Mouse (Mus musculus) heart, postnatal 10 days (tissue): Measurements from ENCODE around the gene Fam114a1. TPM values are rescaled to one million over a fixed set of nuclear protein-coding genes. Genes with fewer than 3 reads are reported as not detected.

Experiments
- DNase-seq, 2 experiments: peaks; one replicate each; pipeline ENCODE4 v3.0.0; 2021
- intact Hi-C: fragments of 180-260 bp; cut with DNase I; formaldehyde crosslinking; loops from one replicate; pipeline ENCODE4 v1.15.1; 2025
- total RNA-seq, 2 experiments: library from RNA; stranded (reverse); gene quantifications; 2 replicates each; pipeline ENCODE4 v1.2.3; 2021

Fam114a1 gene
- total RNA-seq, 2 experiments from 2014 or later: 28.2 to 39.4 TPM

DNA sequence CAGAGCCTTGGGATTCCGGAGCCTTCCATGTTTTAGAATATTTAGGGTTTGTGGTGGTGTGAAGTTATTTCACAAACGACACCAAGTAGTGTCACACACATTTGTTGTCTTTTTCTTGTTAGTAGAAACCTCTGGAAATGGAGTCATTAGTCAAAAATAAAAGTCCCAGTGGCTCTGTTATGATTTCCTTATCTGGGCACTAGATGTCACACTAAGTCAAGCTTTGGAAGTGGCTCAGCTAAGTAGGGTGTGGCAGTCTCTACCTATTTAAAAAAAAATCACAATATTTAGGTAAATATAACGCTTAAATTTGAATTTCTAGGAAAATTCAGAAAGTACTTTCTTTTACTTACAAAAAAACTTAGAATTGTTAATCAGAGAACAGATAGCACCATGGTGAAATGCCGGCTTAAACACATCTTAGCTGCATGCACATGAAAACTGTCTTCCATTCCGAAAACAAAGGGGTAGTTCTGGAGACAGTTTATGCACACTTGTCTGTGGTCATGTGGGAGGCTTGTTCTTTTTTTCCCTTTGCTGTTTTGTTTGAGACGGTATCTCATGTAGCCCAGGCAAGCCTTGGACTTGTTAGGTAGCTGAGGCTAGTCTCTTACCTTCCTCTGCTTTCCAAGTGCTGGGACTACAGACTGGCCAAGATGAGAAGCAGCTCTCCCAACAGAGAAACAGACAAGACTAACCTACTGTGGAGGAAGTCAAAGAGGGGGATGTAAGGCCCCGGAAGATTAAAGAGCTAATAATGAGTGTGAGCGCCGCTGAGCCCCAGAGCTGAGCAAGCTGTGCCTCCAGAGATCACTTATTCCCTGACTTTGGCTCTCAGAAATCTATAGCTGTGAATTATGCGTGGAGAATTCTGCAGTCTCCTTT is 33.3 kb downstream of the Fam114a1 start:
- DNase-seq: peak in 1 of 2 experiments; percentile 41
- intact Hi-C loops: loop anchor here (2.0 to 10.0 kb wide), 3 partner anchors 154 to 382 kb away; no protein-coding TSS in a partner anchor

DNA sequence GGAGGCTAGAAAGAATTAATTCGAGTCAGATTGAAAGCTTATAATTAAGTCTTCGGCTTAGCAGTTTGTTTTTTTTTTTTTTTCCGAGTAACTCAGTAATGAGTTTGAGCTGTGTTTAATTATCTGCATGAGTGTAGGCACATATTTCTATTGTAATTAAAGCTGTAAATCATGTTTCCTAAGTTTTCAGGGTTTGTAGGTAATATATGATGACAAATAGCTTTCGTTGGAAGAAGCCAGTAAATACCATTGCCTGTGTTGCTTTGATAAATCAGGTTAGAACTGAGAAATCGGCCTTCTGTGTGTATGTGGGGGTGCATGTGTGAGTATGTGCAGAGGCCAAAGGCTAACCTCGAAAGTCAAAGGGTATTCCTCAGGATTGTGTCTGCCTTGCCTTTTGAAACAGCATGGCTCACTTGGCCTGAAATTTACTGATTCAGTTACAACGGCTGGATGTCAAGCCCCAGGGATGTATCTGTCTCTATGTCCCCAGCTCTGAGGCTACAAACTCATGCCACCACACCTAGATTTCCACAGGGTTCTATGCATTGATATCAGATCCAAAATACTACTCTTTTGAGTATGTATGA is 34.2 kb downstream of the Fam114a1 start:
- intact Hi-C loops: loop anchor here (2.0 to 10.0 kb wide), 4 partner anchors 153 to 381 kb away; no protein-coding TSS in a partner anchor
- DNase-seq: no peak

GRCm38 (mm10) chr5:65005251-65005650 is 35.4 kb downstream of the Fam114a1 start:
- intact Hi-C loops: loop anchor here (2.0 to 10.0 kb wide), 2 partner anchors 238 to 380 kb away; no protein-coding TSS in a partner anchor
- DNase-seq: no peak

GRCm38 (mm10) chr5:65006011-65006491 is 36.2 kb downstream of the Fam114a1 start:
- DNase-seq: no peak
- intact Hi-C loops: loop anchor here (10.0 kb wide), 1 partner anchor 379 kb away; no protein-coding TSS in a partner anchor

- intact Hi-C loops: no loop called here
- no peak for DNase-seq
Measured at GRCm38 (mm10) chr5:65011901-65012573, 42.2 kb downstream of the Fam114a1 start.

DNA sequence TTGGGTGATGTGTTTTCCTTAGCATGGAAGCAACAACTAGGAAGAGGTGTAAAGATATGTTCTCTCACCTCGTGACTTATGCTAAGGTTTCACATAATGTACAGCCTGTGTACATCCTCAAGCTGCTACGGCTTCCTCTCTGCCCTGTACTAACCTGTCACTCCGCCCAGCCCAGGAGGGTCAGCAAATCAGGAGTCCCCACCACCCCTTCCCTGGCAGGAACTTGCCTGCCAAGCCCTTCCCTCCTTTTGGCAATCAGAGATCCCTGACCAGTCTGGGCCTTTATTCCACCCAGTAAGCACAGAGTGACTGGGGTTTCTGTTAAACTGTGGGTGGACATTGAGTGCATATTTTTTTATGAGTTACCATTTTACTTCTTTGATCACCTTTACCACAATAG is 45.6 kb downstream of the Fam114a1 start:
- intact Hi-C loops: no loop called here
- no peak for DNase-seq

DNA sequence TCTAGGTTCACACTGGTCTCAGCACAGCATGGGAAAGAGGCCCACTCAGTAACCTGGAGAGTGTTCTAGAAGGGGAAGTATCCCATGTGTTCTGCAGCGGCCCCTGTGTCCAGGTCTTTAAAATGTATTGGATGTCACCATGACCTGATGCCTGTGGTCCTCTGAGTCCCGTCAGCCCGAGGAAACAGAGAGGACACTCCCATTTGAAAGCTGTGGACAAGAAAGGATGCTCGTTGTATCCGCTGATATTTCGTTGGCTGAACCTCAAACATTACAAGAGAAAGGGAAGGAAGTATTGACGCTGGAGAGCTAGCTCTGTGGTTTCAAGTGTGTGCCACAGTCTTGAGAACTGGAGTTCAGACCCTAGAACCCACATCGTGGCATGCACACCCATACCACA is 49.2 kb downstream of the Fam114a1 start:
- intact Hi-C loops: no loop called here
- DNase-seq: no peak

DNA sequence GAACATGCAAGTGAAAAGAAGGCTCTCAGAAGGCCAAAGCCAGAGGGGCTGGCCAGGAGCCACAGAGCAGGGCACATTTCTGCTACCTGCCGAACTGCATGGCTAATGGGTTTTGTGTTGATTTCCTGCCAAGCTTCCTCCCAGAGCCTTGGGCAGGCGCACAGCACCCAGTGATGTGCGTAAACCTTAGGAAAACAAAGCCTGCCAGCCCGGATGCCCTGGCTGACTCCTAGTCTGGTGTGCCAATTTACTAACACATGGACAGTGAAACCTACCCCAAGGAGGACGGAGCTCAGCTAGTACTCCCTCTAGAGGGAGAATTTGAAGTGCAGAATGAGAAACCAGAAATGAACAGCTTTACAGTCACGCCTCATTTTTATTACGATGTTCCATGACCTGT is 50.0 kb downstream of the Fam114a1 start:
- intact Hi-C loops: no loop called here
- no peak for DNase-seq

DNA sequence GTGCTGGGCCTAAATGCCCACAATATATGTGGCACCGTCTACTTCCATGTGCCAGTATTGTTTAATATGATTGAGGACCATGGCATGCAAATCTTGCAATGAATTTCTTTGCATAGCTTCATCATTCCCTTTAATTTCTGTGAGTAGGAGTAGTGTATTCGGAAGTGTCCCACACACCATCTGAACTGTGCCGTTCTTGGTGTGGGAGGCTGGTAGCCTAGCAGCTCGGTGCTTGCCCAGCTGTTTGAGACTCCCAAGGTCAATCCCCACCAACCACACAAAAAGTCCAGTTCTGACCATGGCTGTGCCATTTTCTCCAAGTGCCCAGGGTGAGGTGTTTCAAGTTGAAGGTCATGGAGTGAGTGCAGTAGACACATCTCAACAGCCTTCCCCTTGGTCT is 52.1 kb downstream of the Fam114a1 start:
- intact Hi-C loops: no loop called here
- no peak for DNase-seq

- DNase-seq: no peak
- intact Hi-C loops: no loop called here
Measured at GRCm38 (mm10) chr5:65024641-65025040, 54.8 kb downstream of the Fam114a1 start.

GRCm38 (mm10) chr5:65025916-65026315 is 56.0 kb downstream of the Fam114a1 start:
- DNase-seq: no peak
- intact Hi-C loops: no loop called here

- intact Hi-C loops: no loop called here
- no peak for DNase-seq
Measured at GRCm38 (mm10) chr5:65026776-65027175, 56.9 kb downstream of the Fam114a1 start.

DNA sequence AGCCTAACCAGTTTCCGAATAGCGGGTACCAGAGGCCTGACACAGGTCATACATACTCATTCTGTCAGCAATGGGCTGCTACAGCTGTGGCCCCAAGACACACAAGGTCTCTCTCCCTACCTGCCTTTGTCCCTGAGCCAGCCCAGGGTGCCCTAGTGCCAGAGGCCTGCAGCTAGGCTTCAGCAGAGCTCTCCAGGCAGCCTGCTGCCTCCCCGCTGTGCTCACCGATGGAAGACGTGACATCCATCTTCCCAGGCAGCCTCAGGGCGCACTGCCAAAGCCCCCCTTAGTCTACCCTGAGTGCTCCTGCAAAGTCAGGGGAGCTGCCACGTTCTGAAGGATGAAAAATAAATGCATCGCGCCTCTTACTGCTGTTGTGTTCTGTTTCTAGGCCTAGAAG is 58.1 kb downstream of the Fam114a1 start:
- intact Hi-C loops: no loop called here
- DNase-seq: no peak

DNA sequence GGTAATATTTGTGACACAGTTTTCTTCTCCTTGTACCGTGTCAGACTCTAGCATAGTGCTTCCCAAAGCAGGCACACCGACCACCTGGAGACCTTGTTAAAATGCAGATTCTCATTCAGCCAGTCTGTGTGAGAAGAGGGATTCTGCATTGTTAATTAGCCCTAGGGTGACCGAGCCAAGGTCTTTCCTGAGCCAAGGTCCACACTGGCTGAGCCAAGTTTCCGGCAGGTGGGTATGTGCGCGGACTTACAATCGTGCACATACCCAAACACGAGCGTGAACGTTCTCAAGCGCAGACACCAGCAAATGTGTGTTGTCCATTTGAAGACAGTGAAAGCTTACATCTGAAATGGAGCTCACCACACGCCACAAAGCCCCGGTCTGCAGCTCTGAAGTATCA is 66.7 kb downstream of the Fam114a1 start:
- intact Hi-C loops: no loop called here
- DNase-seq: no peak

GRCm38 (mm10) chr5:65038305-65038704 is 68.4 kb downstream of the Fam114a1 start:
- intact Hi-C loops: no loop called here
- peak in 1 of 2 experiments; percentile 10 for DNase-seq

- DNase-seq: peak; percentile 60 to 62
- intact Hi-C loops: no loop called here
Measured at GRCm38 (mm10) chr5:65038811-65039571, 69.1 kb downstream of the Fam114a1 start.

DNA sequence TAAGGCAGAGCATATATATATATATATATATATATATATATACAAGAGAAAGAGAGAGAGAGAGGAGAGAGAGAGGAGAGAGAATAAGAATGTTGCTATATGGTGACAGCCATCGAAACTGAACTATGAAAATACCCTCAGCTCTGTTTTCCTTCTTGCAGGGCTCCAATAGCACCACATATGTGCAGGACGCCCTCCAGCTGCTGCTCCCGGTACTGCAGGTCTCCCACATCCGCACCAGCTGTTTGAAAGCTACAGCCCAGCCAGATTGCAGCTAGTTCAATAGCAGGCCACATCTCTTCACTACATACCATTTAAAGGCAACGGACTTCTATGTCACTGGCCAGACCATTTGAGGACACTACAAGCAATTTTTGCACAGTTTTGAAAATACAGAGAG is 70.6 kb downstream of the Fam114a1 start:
- DNase-seq: no peak

DNA sequence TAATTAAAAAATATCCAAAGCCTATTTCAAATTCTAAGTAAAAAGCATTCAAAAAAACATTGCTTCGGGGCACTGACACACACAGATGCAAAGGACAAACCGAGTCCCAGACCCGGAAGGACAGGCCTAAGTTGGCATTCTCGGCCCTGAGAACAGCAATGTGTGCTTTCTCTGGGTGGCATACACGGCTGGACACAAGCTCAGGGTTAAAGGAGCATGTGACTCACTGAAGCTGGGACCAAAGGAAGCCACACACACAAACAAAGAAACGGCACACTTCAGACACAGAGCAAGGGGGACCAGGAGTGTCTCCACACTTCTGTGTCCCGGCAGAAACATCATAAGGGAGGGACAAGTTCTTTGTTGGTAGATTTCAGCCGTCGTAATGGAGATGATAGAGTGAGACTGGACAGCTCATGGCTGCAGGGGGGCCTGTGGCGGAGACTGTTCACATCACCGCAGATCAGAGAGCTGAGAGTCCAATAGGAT is 73.6 kb downstream of the Fam114a1 start:
- DNase-seq: no peak
- intact Hi-C loops: no loop called here

More for the DNA sequence above, 70.6 kb downstream of the Fam114a1 start:
- intact Hi-C loops: no loop called here

- intact Hi-C loops: loop anchor here (5.0 kb wide), 1 partner anchor 56 kb away; no protein-coding TSS in a partner anchor
- DNase-seq: no peak
Measured at GRCm38 (mm10) chr5:65045642-65046370, 75.9 kb downstream of the Fam114a1 start.
